Mouse (Mus musculus) splenic B cell, adult 2 months (primary cell): ENCODE data around the gene Elf3.

Source experiments
- DNase-seq: peaks from one replicate; pipeline ENCODE4 v3.0.0-alpha.2; 2011; ENCODE audit warnings: low read depth, low spot score
- H3K27me3 ChIP-seq: 2 replicates; pipeline ENCODE4 v1.6.1; 2012; ENCODE audit warnings: mild to moderate bottlenecking, low read length, moderate library complexity, mixed read lengths; ENCODE audit not compliant: control insufficient read depth, poor library complexity, insufficient read depth, severe bottlenecking
- H3K36me3 ChIP-seq: 2 replicates; pipeline ENCODE4 v1.6.1; 2012; ENCODE audit warnings: mild to moderate bottlenecking, low read length, moderate library complexity, mixed read lengths; ENCODE audit not compliant: control insufficient read depth, poor library complexity, insufficient read depth, severe bottlenecking

The Elf3 gene

GRCm38 (mm10) chr1:135258380-135259127 is at the start of gene Elf3:
TSS of gene Elf3 (minus strand) at chr1:135258568.
- no peaks in the 10 kb centered on the region; the same call in 1 of the 2 replicates for H3K27me3 ChIP-seq
- no peak for DNase-seq
- H3K36me3 ChIP-seq = peaks cover 3% of the 10 kb centered on the region; the same call in 1 of the 2 replicates

- DNase-seq = no peak
- no peaks in the 10 kb centered on the region for H3K36me3 ChIP-seq
- H3K27me3 ChIP-seq = no peaks in the 10 kb centered on the region
Measured at GRCm38 (mm10) chr1:135290908-135291307, 32.5 kb upstream of the Elf3 start.

DNA sequence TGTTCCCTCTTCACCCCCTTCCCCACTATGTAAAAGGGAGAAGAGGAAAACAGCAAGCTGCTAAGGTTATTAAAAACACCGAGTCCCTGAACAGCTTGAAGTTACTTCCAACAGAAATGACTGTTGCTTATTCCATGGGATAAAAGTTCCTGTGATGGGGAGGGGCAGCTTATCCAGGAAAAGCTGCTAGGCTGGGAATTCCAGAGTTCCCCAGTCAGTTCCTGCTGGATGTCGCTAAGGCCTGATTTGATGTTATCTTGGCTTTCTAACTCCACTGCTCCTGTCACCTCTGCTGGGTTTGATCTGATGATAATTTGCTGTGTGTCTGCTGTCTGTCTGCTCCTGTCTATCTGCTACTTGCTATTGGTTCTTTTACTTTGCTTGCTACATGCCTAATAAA is 27.9 kb upstream of the Elf3 start:
- no peak for DNase-seq
- Histone ChIP-seq H3K27me3 (no peaks in the 10 kb centered on the region), H3K36me3 (no peaks in the 10 kb centered on the region)

DNA sequence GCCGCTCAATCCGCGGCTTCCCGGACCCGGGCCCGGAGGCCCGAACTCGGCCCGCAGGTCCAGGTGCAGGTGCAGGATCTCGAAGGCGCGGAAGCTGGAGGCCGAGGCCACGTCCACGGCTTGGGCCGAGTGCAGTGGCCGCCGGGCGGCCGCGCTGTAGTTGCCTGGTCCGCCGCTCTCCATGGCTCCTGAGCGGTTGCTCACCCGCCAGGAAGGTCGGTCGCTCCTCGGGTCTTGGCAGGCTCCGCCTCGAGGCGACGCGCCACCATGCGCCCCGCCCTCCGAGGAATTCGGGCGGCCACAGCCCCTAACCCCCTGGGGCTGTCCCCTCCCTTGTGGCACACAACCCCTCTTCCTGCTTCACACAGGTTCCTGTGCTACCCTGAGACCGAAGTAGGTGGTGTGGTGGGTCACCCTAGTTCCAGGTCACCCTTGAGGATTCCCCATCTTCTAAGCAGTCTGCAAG is 25.5 kb upstream of the Elf3 start, which contains the start of gene Rnpep:
TSS of gene Rnpep (minus strand) at position 259 of the 466 bp plus-strand sequence.
- no peaks in the 10 kb centered on the region for H3K27me3 ChIP-seq
- DNase-seq = peak; percentile 57
- H3K36me3 ChIP-seq = no peaks in the 10 kb centered on the region

GRCm38 (mm10) chr1:135283287-135283825 is 25.0 kb upstream of the Elf3 start:
- H3K27me3 ChIP-seq = no peaks in the 10 kb centered on the region
- peak; percentile 32 for DNase-seq
- H3K36me3 ChIP-seq = no peaks in the 10 kb centered on the region

- Histone ChIP-seq H3K27me3 (no peaks in the 10 kb centered on the region), H3K36me3 (peaks cover 3% of the 10 kb centered on the region; the same call in 1 of the 2 replicates)
- peak; percentile 46 for DNase-seq
Measured at GRCm38 (mm10) chr1:135282536-135283286, 24.3 kb upstream of the Elf3 start.

- DNase-seq = no peak
- Histone ChIP-seq H3K36me3 (peaks cover 3% of the 10 kb centered on the region), H3K27me3 (no peaks in the 10 kb centered on the region)
Measured at GRCm38 (mm10) chr1:135281841-135282240, 23.5 kb upstream of the Elf3 start.

GRCm38 (mm10) chr1:135280646-135281045 is 22.3 kb upstream of the Elf3 start:
- no peak for DNase-seq
- Histone ChIP-seq H3K36me3 (peaks cover 5% of the 10 kb centered on the region), H3K27me3 (no peaks in the 10 kb centered on the region)

DNA sequence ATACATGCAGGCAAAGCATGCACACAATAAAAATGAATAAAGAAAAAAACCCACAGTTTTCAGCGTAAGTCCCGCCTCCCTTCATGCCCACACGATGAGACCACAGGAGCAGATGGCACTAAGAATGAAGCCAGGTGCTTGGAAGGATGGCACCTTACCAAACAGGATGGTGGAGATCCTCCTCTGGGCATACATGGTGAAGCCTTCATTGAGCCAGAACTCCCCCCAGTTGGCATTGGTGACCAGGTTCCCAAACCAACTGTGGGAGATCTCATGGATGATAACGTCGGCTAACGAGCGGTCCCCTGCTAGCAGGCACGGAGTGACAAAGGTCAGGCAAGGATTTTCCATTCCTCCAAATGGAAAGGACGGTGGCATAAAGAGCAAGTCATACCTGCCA is 13.0 kb upstream of the Elf3 start:
- H3K27me3 ChIP-seq = no peaks in the 10 kb centered on the region
- DNase-seq = no peak
- peaks cover 9% of the 10 kb centered on the region for H3K36me3 ChIP-seq

- H3K27me3 ChIP-seq = no peaks in the 10 kb centered on the region
- peaks cover 7% of the 10 kb centered on the region for H3K36me3 ChIP-seq
- DNase-seq = no peak
Measured at GRCm38 (mm10) chr1:135267663-135268446, 9.5 kb upstream of the Elf3 start.

DNA sequence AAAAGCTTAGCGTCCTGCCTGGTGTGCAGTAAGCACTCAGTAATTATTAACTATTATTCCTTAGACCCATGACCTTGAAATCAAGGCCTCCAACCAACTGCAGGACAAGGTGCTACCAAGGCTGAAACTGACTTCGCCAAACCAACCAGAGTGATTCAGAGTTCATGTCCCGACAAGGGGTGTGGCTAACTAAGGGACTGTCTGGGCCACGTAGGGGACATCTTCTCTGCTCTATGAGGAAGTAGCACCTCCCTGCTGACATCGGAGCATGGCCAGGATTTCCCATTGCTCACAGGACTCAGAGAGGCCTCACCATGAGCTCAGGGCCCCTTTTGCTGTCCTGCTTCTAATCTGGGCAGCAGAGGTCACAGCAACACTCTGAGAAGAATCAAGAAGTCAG is 7.5 kb upstream of the Elf3 start:
- Histone ChIP-seq H3K36me3 (peaks cover 6% of the 10 kb centered on the region), H3K27me3 (no peaks in the 10 kb centered on the region)
- no peak for DNase-seq

GRCm38 (mm10) chr1:135263316-135263715 is 4.9 kb upstream of the Elf3 start:
- no peaks in the 10 kb centered on the region; the same call in 1 of the 2 replicates for H3K27me3 ChIP-seq
- no peak for DNase-seq
- peaks cover 5% of the 10 kb centered on the region for H3K36me3 ChIP-seq

- Histone ChIP-seq H3K27me3 (no peaks in the 10 kb centered on the region; the same call in 1 of the 2 replicates), H3K36me3 (peaks cover 5% of the 10 kb centered on the region)
- DNase-seq = no peak
Measured at GRCm38 (mm10) chr1:135262329-135262728, 4.0 kb upstream of the Elf3 start.

DNA sequence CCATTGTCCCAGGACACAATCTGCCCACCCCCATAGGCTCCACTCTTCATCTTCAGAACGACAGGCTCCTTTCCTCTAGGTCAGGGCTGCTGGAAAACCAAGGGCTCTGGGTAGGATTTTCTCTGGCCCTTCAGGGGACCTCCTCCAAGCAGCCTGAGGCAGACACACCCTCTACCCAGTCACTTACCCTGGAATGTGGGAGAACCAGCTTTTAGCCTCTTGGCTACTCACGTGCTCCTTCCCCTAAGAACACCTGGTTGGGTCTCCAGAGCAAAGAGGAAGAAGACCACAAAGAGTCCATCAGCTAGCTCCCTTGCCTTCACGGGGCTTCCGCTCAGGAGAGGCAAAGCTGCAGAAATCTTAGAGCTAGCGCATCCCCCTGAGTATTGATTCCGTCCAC is 2.6 kb upstream of the Elf3 start:
- DNase-seq = no peak
- Histone ChIP-seq H3K36me3 (peaks cover 5% of the 10 kb centered on the region), H3K27me3 (no peaks in the 10 kb centered on the region; the same call in 1 of the 2 replicates)
